Mouse (Mus musculus) hindbrain, embryonic 14.5 days (tissue): ENCODE measurements around the gene Zfp362. TPM values are rescaled to one million over a fixed set of nuclear protein-coding genes. Genes with fewer than 3 reads are reported as not detected.

Experiments
- ATAC-seq: fragments of 200-750 bp; cut with Nextera tagmentation; 2 replicates; pipeline ENCODE4 v1.8.0; 2017; ENCODE audit warnings: moderate number of reproducible peaks, mild to moderate bottlenecking, moderate TSS enrichment, moderate library complexity; ENCODE audit not compliant: low FRiP score
- DNase-seq: peaks from one replicate; pipeline ENCODE4 v3.0.0-alpha.2; 2015; ENCODE audit warnings: low spot score
- H3K27ac ChIP-seq: fragments of 300-500 bp; sonication (generic); 2 replicates; pipeline ENCODE4 v1.5.1; 2014; ENCODE audit warnings: mild to moderate bottlenecking, moderate library complexity
- H3K27me3 ChIP-seq: fragments of 300-500 bp; sonication (generic); 2 replicates; pipeline ENCODE4 v1.6.1; 2014; ENCODE audit warnings: mild to moderate bottlenecking, low read length, mixed read lengths; ENCODE audit not compliant: control insufficient read depth, insufficient read depth
- H3K36me3 ChIP-seq: fragments of 300-500 bp; sonication (generic); replicated peaks from 2 replicates; pipeline ENCODE4 v1.6.1; 2014; ENCODE audit not compliant: control insufficient read depth, insufficient read depth
- H3K4me1 ChIP-seq: fragments of 300-500 bp; sonication (generic); replicated peaks from 2 replicates; pipeline ENCODE4 v1.6.1; 2014; ENCODE audit warnings: antibody characterized with exemption, low read length, mixed read lengths; ENCODE audit not compliant: control insufficient read depth, insufficient read depth
- H3K4me2 ChIP-seq: fragments of 300-500 bp; sonication (generic); replicated peaks from 2 replicates; pipeline ENCODE4 v1.6.1; 2014; ENCODE audit warnings: mild to moderate bottlenecking, moderate library complexity
- H3K4me3 ChIP-seq: fragments of 300-500 bp; sonication (generic); replicated peaks from 2 replicates; pipeline ENCODE4 v1.5.1; 2014; ENCODE audit warnings: mild to moderate bottlenecking, low read length
- H3K9ac ChIP-seq: fragments of 300-500 bp; sonication (generic); 2 replicates; pipeline ENCODE4 v1.6.1; 2014
- H3K9me3 ChIP-seq: fragments of 300-500 bp; sonication (generic); 2 replicates; pipeline ENCODE4 v1.6.1; 2016; ENCODE audit warnings: low read length; ENCODE audit not compliant: control insufficient read depth
- WGBS: fragments of 180-500 bp; shearing (Covaris S2); extraction: QIAGEN DNeasy Blood & Tissue Kit; methylation state at CpG from one replicate; pipeline ENCODE4 v1.1.7; 2014; 5-methylcytosine and 5-hydroxymethylcytosine counted together
- polyA plus RNA-seq: library from polyadenylated mRNA; unstranded; fragments of >200 nt; fragmentation: Nextera tagmentation; extraction: Ambion mirVana; gene quantifications from 2 replicates; pipeline ENCODE4 v1.2.1, GENCODE M21; 2014

Zfp362 gene
- polyA plus RNA-seq, 1 experiment from 2014 or later: 33.6 TPM

- H3K27ac ChIP-seq: peak overlapping the region; percentile 98
- no peaks in the 10 kb centered on the region for H3K27me3 ChIP-seq
- H3K9ac ChIP-seq: peak overlapping the region; percentile 96
- H3K4me2 ChIP-seq: peak overlapping the region; percentile 99
- no peaks in the 10 kb centered on the region for H3K36me3 ChIP-seq
- DNase-seq (no peak), ATAC-seq (no peak)
- no peaks in the 10 kb centered on the region for H3K9me3 ChIP-seq
- H3K4me3 ChIP-seq: peak overlapping the region; percentile 64
- peaks cover 35% of the 10 kb centered on the region for H3K4me1 ChIP-seq
- WGBS: 3% methylated on average over 6 of the region's 6 CpGs
Measured at GRCm38 (mm10) chr4:128804426-128805149, 1.3 kb downstream of the Zfp362 start.

DNA sequence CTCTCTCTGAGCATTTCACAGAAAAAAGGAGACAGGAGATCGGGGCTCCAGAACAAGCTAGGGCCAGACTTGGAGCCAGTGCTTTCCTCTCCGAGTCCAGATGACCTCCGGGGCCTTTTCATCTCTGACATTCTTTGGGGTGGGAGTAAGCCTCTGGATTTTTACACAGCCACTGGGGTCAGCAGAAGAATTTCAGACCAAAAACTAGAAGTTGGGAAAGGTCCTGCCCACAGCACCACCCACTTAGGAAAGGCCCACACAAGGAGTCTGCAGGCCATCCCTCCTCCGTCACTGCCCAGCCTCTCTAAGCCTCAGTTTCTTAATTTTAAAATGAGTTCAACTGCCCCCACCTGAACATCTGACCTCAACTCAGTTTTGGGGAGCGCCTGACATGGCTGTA, 2.3 kb downstream of the Zfp362 start:
- Histone ChIP-seq H3K4me2 (peak overlapping the region; percentile 99), H3K4me1 (peaks cover 35% of the 10 kb centered on the region), H3K27me3 (no peaks in the 10 kb centered on the region), H3K27ac (no peak overlapping the region), H3K9ac (peak overlapping the region; percentile 96), H3K36me3 (no peaks in the 10 kb centered on the region), H3K4me3 (peak overlapping the region; percentile 64), H3K9me3 (no peaks in the 10 kb centered on the region)
- ATAC-seq: no peak
- 50% methylated on average over 5 of the region's 5 CpGs for WGBS
- no peak for DNase-seq

DNA sequence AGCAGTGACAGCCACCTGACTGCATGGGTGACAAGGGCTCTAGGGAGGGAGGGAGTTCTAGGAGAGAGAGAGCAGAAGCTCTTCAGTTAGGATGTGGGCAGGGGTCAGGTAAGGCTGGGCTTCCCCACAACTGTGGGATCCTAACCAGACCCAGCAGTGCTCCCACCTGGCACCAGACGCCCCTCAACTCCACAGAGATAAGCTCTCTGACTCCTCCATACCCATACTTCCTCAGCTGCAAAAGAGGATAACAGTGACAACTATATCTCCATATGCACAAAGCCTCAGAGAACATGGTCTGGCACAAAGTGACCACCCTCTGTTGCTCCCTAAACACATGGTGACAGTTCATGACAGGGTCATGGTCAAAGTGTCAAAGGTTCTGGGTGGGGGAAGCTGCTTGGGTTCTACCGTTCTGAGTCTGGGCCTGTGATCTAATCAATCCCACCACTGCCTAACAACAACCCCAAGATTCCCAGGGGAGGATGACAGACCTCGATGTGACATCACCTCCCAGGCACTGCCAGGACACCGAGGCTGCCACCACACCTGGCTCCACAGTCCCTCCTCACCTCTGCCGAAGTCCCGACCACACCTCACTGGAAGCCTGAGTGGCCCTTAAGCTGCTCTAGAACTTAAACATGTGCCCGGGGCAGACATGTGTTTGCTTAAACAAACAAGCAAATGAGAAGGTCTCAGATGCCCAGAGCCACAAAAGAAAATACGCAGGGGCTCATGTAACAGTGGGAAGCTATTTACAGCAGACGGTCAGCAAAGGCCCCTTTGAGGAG, 4.0 kb downstream of the Zfp362 start:
- H3K9ac ChIP-seq: no peak overlapping the region
- no peak overlapping the region for H3K4me2 ChIP-seq
- no peak for DNase-seq
- peaks cover 43% of the 10 kb centered on the region for H3K4me1 ChIP-seq
- no peaks in the 10 kb centered on the region for H3K9me3 ChIP-seq
- ATAC-seq: no peak
- no peak overlapping the region for H3K27ac ChIP-seq
- no peak overlapping the region for H3K4me3 ChIP-seq
- WGBS: 67% methylated on average over 9 of the region's 9 CpGs
- H3K36me3 ChIP-seq: no peaks in the 10 kb centered on the region
- H3K27me3 ChIP-seq: no peaks in the 10 kb centered on the region

GRCm38 (mm10) chr4:128796788-128797187, 9.1 kb downstream of the Zfp362 start:
- Histone ChIP-seq H3K36me3 (peaks cover 6% of the 10 kb centered on the region; the same call in 1 of the 2 replicates), H3K27ac (no peak overlapping the region), H3K9ac (no peak overlapping the region), H3K9me3 (no peaks in the 10 kb centered on the region), H3K4me1 (peaks cover 24% of the 10 kb centered on the region), H3K4me3 (no peak overlapping the region), H3K27me3 (no peaks in the 10 kb centered on the region), H3K4me2 (no peak overlapping the region)
- ATAC-seq: no peak
- 49% methylated on average over 8 of the region's 8 CpGs for WGBS
- DNase-seq: no peak

GRCm38 (mm10) chr4:128795596-128795995, 10.2 kb downstream of the Zfp362 start:
- Histone ChIP-seq H3K4me1 (peaks cover 19% of the 10 kb centered on the region), H3K36me3 (peaks cover 11% of the 10 kb centered on the region; the same call in 1 of the 2 replicates), H3K9ac (no peak overlapping the region), H3K4me2 (no peak overlapping the region), H3K4me3 (no peak overlapping the region), H3K27ac (no peak overlapping the region; the same call in 1 of the 2 replicates), H3K9me3 (no peaks in the 10 kb centered on the region), H3K27me3 (no peaks in the 10 kb centered on the region)
- DNase-seq (no peak), ATAC-seq (0 out of 2 replicates have a peak, but pooled peaks have one; percentile 35)
- 5% methylated on average over 8 of the region's 9 CpGs for WGBS

- H3K4me2 ChIP-seq: no peak overlapping the region
- WGBS: 91% methylated on average over 8 of the region's 8 CpGs
- H3K36me3 ChIP-seq: peaks cover 11% of the 10 kb centered on the region; the same call in 1 of the 2 replicates
- no peak overlapping the region for H3K9ac ChIP-seq
- H3K4me1 ChIP-seq: peaks cover 19% of the 10 kb centered on the region
- DNase-seq (no peak), ATAC-seq (no peak)
- H3K27me3 ChIP-seq: no peaks in the 10 kb centered on the region
- H3K4me3 ChIP-seq: no peak overlapping the region
- H3K9me3 ChIP-seq: no peaks in the 10 kb centered on the region
- H3K27ac ChIP-seq: no peak overlapping the region
Measured at GRCm38 (mm10) chr4:128794198-128794597, 11.6 kb downstream of the Zfp362 start.

DNA sequence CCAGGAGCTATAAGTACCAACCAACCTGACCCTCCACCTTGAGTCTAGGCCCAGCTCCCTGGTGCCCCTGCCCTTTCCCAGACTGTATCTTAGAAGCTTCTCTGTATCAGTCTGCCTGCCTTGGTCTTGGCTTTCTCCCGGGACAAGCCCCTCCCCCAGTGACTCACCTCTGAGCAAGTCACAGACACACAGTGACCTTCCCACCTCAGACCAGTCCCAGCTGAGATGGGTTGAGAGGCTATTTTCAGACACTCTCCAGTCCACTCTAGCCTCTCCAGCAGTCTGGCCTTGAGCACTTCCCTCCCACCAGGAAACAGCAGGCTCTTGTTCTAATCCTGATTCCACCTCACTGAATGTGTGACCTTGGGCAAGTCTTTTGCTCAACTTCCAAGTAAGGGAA, 12.1 kb downstream of the Zfp362 start:
- no peak for ATAC-seq
- DNase-seq: no peak
- Histone ChIP-seq H3K36me3 (peaks cover 14% of the 10 kb centered on the region; the same call in 1 of the 2 replicates), H3K4me1 (peaks cover 19% of the 10 kb centered on the region), H3K4me2 (no peak overlapping the region), H3K4me3 (no peak overlapping the region), H3K9ac (no peak overlapping the region), H3K27ac (no peak overlapping the region), H3K27me3 (no peaks in the 10 kb centered on the region), H3K9me3 (no peaks in the 10 kb centered on the region)
- 69% methylated on average over 1 of the region's 1 CpGs for WGBS

DNA sequence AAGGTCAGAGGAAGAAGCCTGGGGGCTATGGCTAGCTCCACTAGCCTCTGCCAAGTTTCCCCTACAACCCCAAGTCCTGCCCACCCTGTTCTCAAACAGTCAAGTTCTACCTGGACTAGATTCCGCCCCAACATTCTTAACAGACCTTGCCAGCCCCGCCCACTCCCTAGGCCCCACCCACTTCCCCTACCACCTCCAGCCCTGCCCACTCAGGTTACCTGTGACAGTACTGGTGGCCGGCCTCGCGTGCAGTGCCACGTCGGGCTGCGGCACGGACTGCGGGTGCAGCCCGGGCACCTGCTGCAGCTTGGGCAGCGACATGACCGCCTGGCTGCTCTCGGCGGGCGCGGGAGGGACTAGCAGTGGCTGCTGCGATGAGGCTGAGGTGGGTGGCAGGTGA, 16.2 kb downstream of the Zfp362 start:
- no peak overlapping the region for H3K27ac ChIP-seq
- no peak for ATAC-seq
- no peak overlapping the region for H3K4me2 ChIP-seq
- WGBS: 50% methylated on average over 18 of the region's 18 CpGs
- no peaks in the 10 kb centered on the region for H3K9me3 ChIP-seq
- no peak for DNase-seq
- H3K9ac ChIP-seq: no peak overlapping the region
- H3K4me3 ChIP-seq: no peak overlapping the region
- H3K36me3 ChIP-seq: peaks cover 54% of the 10 kb centered on the region
- no peaks in the 10 kb centered on the region for H3K27me3 ChIP-seq
- no peaks in the 10 kb centered on the region for H3K4me1 ChIP-seq

DNA sequence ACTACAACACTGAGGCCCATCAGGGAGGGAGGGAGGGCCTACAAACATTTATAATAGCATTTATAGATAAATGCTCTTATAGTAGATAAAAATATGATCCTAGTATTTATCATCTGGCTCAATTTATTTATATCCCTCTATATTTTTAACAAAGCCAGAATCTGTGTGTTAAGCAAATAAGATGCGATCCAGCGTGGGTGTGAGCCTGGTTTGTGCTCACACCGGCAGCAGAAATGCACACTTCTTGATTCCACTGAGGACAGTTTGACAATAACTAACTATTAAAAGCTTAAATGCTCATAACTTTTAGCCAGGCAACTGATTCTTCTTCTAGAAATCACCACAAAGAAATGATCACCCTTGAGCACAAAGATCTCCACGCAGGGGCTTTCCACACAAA, 17.7 kb downstream of the Zfp362 start:
- Histone ChIP-seq H3K4me1 (no peaks in the 10 kb centered on the region), H3K4me2 (no peak overlapping the region), H3K36me3 (peaks cover 68% of the 10 kb centered on the region), H3K27me3 (no peaks in the 10 kb centered on the region), H3K4me3 (no peak overlapping the region), H3K27ac (no peak overlapping the region), H3K9me3 (no peaks in the 10 kb centered on the region), H3K9ac (no peak overlapping the region)
- 96% methylated on average over 4 of the region's 4 CpGs for WGBS
- DNase-seq (no peak), ATAC-seq (no peak)
